Comparison of ENCODE assay signal across 14 mouse cellular contexts in the genomic region with DNA sequence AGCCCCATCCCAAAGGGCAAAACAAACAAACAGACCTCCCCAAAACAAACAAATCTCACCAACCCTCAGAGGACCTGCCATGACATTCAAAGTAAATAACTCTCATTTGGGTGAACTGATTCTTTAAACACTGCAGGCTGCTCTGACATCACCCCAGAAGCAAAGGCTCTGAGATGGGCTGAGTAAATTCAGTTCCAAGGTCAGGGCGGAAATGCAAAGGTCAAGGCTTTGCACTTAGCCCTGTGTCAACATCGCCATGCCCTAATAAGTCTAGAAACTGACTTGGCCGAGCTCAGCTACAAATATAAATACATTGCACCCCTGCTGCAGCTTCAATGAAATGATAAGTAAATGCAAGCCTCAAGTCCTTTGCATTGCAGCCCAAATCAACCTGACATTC.
DNase-seq lines count a peak whose midpoint lies in the region; ATAC-seq and TF ChIP-seq lines count a peak whose summit lies in the region.
"Had no signal": no experiment of that assay in that cellular context is flagged by ENCODE, and none has a peak within 500 bp of the region (broad histone marks: within the 10 kb centered on the region; RNA-seq: fewer than 3 reads in every experiment).

No protein-coding gene starts in this region.

- H3K4me1 ChIP-seq in lung, embryonic 14.5 days (ENCODE audit: insufficient read depth) = peaks cover 19% of the 10 kb centered on the region
- H3K4me1 ChIP-seq in hindbrain, embryonic 13.5 days (replicated peaks) = peaks cover 41% of the 10 kb centered on the region

- peak; percentile 85 to 91 for DNase-seq in adrenal gland, adult (ENCODE audit: inconsistent age in 2 of 2, low spot score in 1 of 2)
- no peak for DNase-seq in adrenal gland, postnatal 4 days (ENCODE audit: low spot score in 2 of 2)
- DNase-seq in adrenal gland, adult 2 months = peak; percentile 84
- peak; percentile 70 for DNase-seq in kidney, postnatal 10 days
- DNase-seq in lung, embryonic 14.5 days = peak; percentile 67
- no peak for DNase-seq in spleen, adult 12 weeks (ENCODE audit: low spot score)
- DNase-seq in cerebellum, adult 8-10 months = no peak
- DNase-seq: cerebellum, postnatal 14 days had no signal

- no peak overlapping the region for H3K4me2 ChIP-seq in lung, embryonic 14.5 days
- no peak overlapping the region for H3K4me2 ChIP-seq in hindbrain, embryonic 13.5 days
- H3K4me2 ChIP-seq: midbrain, embryonic 12.5 days; neural tube, embryonic 13.5 days had no signal

- H3K9me3 ChIP-seq in lung, embryonic 14.5 days (ENCODE audit: low read depth, low read length) = no peaks in the 10 kb centered on the region
- no peaks in the 10 kb centered on the region for H3K9me3 ChIP-seq in hindbrain, embryonic 13.5 days
- H3K9me3 ChIP-seq: limb, embryonic 12.5 days; midbrain, embryonic 12.5 days; neural tube, embryonic 13.5 days had no signal

- TF ChIP-seq CTCF in lung, embryonic 14.5 days (IDR thresholded peaks at IDR 0.05; ENCODE audit: low read depth) = no peak

- H3K9ac ChIP-seq in lung, embryonic 14.5 days = no peak overlapping the region
- H3K9ac ChIP-seq in hindbrain, embryonic 13.5 days = no peak overlapping the region
- H3K9ac ChIP-seq: limb, embryonic 12.5 days; midbrain, embryonic 12.5 days; neural tube, embryonic 13.5 days had no signal

- H3K27me3 ChIP-seq in lung, embryonic 14.5 days (ENCODE audit: insufficient read depth, low read length) = no peaks in the 10 kb centered on the region
- H3K27me3 ChIP-seq in hindbrain, embryonic 13.5 days = no peaks in the 10 kb centered on the region
- H3K27me3 ChIP-seq: limb, embryonic 12.5 days; midbrain, embryonic 12.5 days; neural tube, embryonic 13.5 days had no signal

- H3K4me3 ChIP-seq in lung, embryonic 14.5 days (ENCODE audit: low read depth, low read length) = no peak overlapping the region
- no peak overlapping the region for H3K4me3 ChIP-seq in hindbrain, embryonic 13.5 days
- H3K4me3 ChIP-seq: layer of hippocampus, adult 2 months; limb, embryonic 12.5 days; midbrain, embryonic 12.5 days; neural tube, embryonic 13.5 days had no signal

- no peaks in the 10 kb centered on the region for H3K36me3 ChIP-seq in lung, embryonic 14.5 days (ENCODE audit: insufficient read depth)
- H3K36me3 ChIP-seq in hindbrain, embryonic 13.5 days = no peaks in the 10 kb centered on the region
- H3K36me3 ChIP-seq: G1E; limb, embryonic 12.5 days; midbrain, embryonic 12.5 days; neural tube, embryonic 13.5 days had no signal

- 15% methylated on average over 3 of the region's 3 CpGs for WGBS in lung, embryonic 14.5 days
- WGBS in hindbrain, embryonic 13.5 days = 42% methylated on average over 3 of the region's 3 CpGs

- no peak for ATAC-seq in lung, embryonic 14.5 days (ENCODE audit: insufficient read depth)
- ATAC-seq in hindbrain, embryonic 13.5 days (ENCODE audit: low FRiP score) = no peak

- no peak overlapping the region for H3K27ac ChIP-seq in lung, embryonic 14.5 days (ENCODE audit: low read depth)
- H3K27ac ChIP-seq in hindbrain, embryonic 13.5 days = no peak overlapping the region
- H3K27ac ChIP-seq: layer of hippocampus, adult 2 months; midbrain, embryonic 12.5 days; neural tube, embryonic 13.5 days had no signal

Comparison
In these comparisons a context has a peak if more than half of its experiments do, and no peak if none do; other contexts are left out.
1. DNase-seq: peak in adrenal gland, adult (2 of 2), adrenal gland, adult 2 months (single experiment), kidney, postnatal 10 days (single experiment) and lung, embryonic 14.5 days (single experiment); none in adrenal gland, postnatal 4 days (0 of 2), spleen, adult 12 weeks (single experiment) and cerebellum, adult 8-10 months (single experiment).